Mouse (Mus musculus): Measurements from ENCODE around the gene Apool. TPM values are rescaled to one million over a fixed set of nuclear protein-coding genes. Genes with fewer than 3 reads are reported as not detected.
"Not testable (repeated sequence)": the region's sequence is repeated elsewhere in the genome, so short reads cannot be mapped to it uniquely, and the experiment has no call there.

Gene Apool
- polyA plus RNA-seq (2015; fragmentation: Nextera tagmentation; extraction: Ambion mirVana): 47.5 and 48.2 TPM in 2 replicates

DNA sequence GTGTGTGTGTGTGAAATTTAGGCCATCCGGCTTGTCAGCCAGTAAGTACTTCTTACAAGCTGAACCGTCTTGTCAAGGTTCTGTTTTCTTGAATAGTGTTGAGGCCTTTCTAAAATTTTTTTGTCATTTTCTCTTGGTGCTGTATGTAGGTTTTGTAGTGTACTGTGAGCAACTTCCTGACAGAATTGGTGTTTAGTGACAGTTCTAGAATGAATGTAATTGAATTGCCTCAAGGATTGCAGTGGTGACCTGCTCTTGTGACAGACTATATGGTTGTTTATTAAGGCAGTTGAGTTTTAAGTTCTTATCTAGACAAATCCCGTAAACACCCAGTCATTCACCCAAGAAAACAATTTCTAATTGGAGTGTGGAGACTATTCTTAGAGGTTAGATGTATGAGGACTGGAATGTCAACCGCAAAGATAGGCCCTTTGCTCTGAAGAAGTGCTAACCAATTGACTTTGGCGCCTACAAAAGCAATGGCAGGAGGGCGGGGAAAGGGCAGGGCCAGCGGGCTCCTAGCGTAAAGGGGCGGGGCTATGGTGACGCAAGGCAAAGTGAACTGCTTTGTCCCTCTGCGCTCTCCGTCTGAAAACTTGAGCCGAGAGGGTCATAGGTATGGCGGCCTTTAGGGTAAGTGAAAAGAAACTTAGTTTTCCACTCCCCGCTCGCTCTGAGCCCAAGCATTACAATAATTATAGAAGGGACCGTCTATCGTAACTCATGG, at the start of gene Apool:
Apool (plus strand) TSS at position 531 of the 727 bp plus-strand sequence.
- Histone ChIP-seq H3K4me3 (replicated peaks) (peak within 1 kb of the TSS; percentile 54), H3K36me3 (no peaks in the 10 kb centered on the region), H3K27ac (peak within 1 kb of the TSS; percentile 57; the same call in 1 of the 2 replicates), H3K9ac (peak within 1 kb of the TSS; percentile 29; the same call in 1 of the 2 replicates), H3K9me3 (no peaks in the 10 kb centered on the region), H3K4me2 (peak within 1 kb of the TSS; percentile 46), H3K4me1 (no peaks in the 10 kb centered on the region), H3K27me3 (replicated peaks) (no peaks in the 10 kb centered on the region)
- peak; percentile 97 for ATAC-seq (ENCODE audit: insufficient read depth, low FRiP score, low read depth)
- WGBS: 21% methylated on average over 18 of the region's 18 CpGs

DNA sequence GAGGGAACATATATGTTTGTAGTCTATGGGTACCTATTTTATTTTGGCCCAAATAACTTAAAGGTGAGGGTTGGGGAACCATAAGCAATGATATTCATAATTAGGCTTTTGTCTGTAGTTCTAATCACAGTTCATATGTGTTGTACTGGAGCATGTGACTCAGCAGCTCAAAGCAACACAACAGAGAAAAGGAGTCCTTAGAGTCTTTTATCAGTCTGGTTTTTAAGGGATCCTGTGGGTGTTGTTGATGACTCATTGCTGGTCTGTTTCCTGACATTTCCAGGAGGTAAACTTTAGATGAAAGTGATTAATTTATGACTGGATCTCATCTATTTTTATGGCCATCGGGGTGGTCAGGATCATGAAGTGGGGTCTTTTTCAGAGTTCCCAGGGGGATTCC, 37.6 kb upstream of the Apool start:
- no peaks in the 10 kb centered on the region for H3K9me3 ChIP-seq
- no peaks in the 10 kb centered on the region for H3K36me3 ChIP-seq
- no peak overlapping the region for H3K9ac ChIP-seq
- H3K4me2 ChIP-seq: no peak overlapping the region
- no peak for ATAC-seq (ENCODE audit: insufficient read depth, low FRiP score, low read depth)
- no peak overlapping the region for H3K27ac ChIP-seq
- H3K27me3 ChIP-seq (replicated peaks): no peaks in the 10 kb centered on the region
- no peaks in the 10 kb centered on the region for H3K4me1 ChIP-seq
- WGBS: 54% methylated on average over 1 of the region's 1 CpGs
- H3K4me3 ChIP-seq (replicated peaks): no peak overlapping the region

DNA sequence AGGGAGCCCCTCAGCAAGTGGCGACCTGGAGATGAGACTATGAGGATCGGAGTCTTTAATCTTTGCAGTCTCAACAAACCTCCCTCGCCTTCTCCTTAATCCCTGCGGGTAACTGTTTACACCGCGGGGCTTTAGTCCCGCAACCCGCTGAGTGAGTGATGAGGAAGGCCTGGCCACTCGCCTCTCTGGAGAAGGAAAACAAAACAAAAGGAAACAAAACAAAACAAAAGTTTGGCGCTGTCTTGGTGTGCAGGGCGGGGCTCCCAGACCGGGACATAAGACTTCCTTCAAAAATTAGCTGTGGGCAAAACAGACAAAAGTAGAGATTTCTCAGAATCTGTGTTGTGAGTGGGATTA, 375 bp downstream of the Apool start:
- H3K4me1 ChIP-seq: no peaks in the 10 kb centered on the region
- H3K4me2 ChIP-seq: peak overlapping the region; percentile 46
- peak; percentile 50; the same call in 1 of the 2 replicates for ATAC-seq (ENCODE audit: insufficient read depth, low FRiP score, low read depth)
- H3K4me3 ChIP-seq (replicated peaks): peak overlapping the region; percentile 54
- H3K27ac ChIP-seq: peak overlapping the region; percentile 57; the same call in 1 of the 2 replicates
- no peaks in the 10 kb centered on the region for H3K27me3 ChIP-seq (replicated peaks)
- H3K36me3 ChIP-seq: no peaks in the 10 kb centered on the region
- WGBS: 9% methylated on average over 12 of the region's 12 CpGs
- no peaks in the 10 kb centered on the region for H3K9me3 ChIP-seq
- peak overlapping the region; percentile 29; the same call in 1 of the 2 replicates for H3K9ac ChIP-seq

DNA sequence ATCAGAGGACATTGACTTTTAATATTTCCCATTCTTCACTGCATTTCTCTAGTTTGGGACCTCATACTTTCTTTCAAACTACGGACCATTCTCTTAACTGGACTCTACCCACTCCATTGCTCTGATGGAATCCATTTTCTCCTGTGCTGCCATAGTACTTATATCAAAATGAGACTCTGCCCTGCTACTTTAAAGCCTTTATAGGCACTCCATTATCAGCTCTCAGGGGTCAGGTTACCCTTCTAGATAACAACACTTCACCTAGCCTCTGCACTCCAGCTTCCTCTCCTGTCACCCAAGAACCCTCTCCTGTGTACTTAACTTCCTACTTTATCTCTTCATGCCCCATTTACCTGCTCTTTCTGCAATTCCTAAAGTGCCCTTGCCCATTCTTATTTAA, 960 bp downstream of the Apool start:
- WGBS: 57% methylated on average over 1 of the region's 1 CpGs
- no peak overlapping the region for H3K9ac ChIP-seq

DNA sequence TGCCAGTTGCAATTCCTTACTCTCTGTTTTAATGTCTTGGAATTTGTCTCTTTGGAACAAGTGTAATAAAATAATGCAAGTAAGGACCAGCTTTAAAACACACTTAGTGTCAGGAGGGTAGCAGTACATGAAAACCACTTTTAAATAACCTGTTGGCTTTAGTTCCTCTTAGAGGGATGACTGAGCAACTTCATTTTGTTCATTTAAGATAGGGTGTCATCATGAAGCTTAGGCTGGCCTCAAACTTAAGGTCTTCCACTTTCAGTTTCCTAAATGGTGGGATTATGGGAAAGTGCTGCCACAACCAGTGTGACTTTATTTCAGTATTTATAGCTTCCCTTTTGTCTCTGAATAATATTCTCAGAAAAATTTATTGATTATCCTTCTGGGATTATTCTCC, 9.1 kb downstream of the Apool start:
- no peaks in the 10 kb centered on the region for H3K9me3 ChIP-seq
- H3K4me1 ChIP-seq: no peaks in the 10 kb centered on the region
- ATAC-seq (ENCODE audit: insufficient read depth, low FRiP score, low read depth): no peak
- H3K4me3 ChIP-seq (replicated peaks): no peak overlapping the region
- H3K36me3 ChIP-seq: no peaks in the 10 kb centered on the region
- no peak overlapping the region for H3K9ac ChIP-seq
- no peaks in the 10 kb centered on the region for H3K27me3 ChIP-seq (replicated peaks)
- H3K27ac ChIP-seq: no peak overlapping the region
- no peak overlapping the region for H3K4me2 ChIP-seq

More for the DNA sequence above, 960 bp downstream of the Apool start:
- Histone ChIP-seq H3K36me3 (no peaks in the 10 kb centered on the region), H3K27ac (no peak overlapping the region), H3K9me3 (no peaks in the 10 kb centered on the region), H3K4me2 (peak overlapping the region; percentile 46), H3K4me3 (replicated peaks) (peak overlapping the region; percentile 54), H3K27me3 (replicated peaks) (no peaks in the 10 kb centered on the region), H3K4me1 (no peaks in the 10 kb centered on the region)
- no peak; the same call in 1 of the 2 replicates for ATAC-seq (ENCODE audit: insufficient read depth, low FRiP score, low read depth)

DNA sequence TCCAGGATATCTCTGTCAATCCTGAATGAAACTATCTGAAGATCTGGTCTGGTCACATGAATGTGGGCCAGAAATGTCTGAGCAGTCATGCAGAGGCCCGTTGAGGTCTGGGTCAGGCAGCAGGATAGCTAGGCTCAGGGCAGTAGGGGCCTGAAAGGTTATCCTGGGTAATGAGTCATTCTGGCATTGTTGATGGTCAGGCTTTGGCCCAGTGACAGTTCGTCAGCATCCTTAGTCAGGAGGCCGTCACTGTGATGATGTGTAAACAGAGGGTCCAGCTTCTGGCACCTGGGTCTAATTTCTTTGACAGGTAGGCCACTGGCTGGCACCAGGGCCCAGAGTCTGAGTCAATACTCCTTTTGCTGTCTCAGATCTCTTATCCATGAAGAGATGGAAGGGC, 28.4 kb downstream of the Apool start:
- WGBS: 52% methylated on average over 3 of the region's 3 CpGs
- ATAC-seq (ENCODE audit: insufficient read depth, low FRiP score, low read depth): no peak
- no peak overlapping the region for H3K27ac ChIP-seq

DNA sequence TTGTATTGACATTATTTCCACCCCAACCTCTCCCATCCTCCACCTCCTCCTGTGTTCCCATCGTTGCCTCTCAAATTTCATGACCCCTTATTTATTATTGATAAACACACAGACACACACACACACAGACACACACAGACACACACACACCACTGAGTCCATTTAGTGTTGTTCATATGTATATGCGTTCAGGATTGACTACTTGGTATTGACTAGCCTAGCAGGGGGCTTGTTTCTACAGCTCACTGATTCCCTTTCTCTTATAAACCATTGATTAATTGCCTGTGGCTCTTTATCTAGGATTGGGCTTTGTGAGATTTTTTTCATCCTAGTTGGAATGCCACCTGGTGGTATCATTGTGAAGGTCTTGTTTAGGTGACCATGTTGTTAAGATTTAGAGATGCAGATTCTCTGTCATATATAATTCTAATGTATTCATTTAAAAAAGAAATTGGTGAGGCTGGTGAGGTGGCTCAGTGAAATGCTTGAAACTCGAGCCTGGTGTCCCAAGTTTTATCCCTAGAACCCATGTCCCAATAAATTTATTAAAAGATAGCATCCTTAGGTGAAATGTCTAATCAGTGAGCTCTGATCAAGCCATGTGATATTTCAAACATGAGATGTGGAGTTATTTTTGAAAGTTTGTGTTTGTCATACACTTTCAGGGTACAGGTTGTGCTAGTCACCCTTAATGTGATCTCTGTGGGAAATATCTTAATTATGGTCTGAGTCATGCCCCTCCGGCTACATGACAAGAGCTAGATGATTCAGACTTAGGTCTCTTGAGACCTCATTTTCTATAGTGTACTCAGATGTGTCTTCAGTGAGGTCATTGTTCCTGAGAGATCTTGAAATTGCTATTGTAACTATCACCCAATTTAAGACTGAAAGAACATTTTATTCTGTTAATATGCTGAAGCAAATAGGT, 36.6 kb downstream of the Apool start:
- no peaks in the 10 kb centered on the region for H3K36me3 ChIP-seq
- no peak for ATAC-seq (ENCODE audit: insufficient read depth, low FRiP score, low read depth)
- H3K27me3 ChIP-seq (replicated peaks): no peaks in the 10 kb centered on the region
- H3K4me3 ChIP-seq (replicated peaks): no peak overlapping the region
- H3K27ac ChIP-seq: no peak overlapping the region
- no peak overlapping the region for H3K4me2 ChIP-seq
- H3K9me3 ChIP-seq: no peaks in the 10 kb centered on the region
- H3K9ac ChIP-seq: no peak overlapping the region
- 72% methylated on average over 4 of the region's 4 CpGs for WGBS
- H3K4me1 ChIP-seq: no peaks in the 10 kb centered on the region

More for the DNA sequence above, 28.4 kb downstream of the Apool start:
- no peak overlapping the region for H3K4me2 ChIP-seq
- no peak overlapping the region for H3K9ac ChIP-seq
- no peaks in the 10 kb centered on the region for H3K9me3 ChIP-seq
- H3K4me3 ChIP-seq (replicated peaks): no peak overlapping the region
- no peaks in the 10 kb centered on the region for H3K27me3 ChIP-seq (replicated peaks)
- H3K36me3 ChIP-seq: no peaks in the 10 kb centered on the region
- no peaks in the 10 kb centered on the region for H3K4me1 ChIP-seq

DNA sequence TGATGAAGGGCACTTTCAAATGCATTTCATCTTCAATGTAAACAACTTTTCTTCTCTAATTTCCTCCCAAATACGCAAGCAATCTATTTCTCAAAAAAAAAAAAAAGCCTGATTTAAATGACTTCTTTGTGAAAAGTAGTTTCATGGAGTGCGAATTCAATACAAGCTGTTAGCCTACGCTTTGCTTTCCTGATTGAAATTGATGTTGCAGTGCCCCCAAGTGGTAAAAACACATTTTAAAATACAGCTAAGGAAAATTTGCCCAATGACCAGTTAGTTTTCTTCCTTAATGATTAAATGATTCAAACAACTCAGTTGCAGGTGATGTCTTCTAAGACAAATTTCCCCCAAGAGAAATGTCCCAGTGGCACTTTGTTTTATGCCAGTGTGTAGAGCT, 37.3 kb downstream of the Apool start:
- H3K4me2 ChIP-seq: no peak overlapping the region
- WGBS: 49% methylated on average over 3 of the region's 3 CpGs
- no peak overlapping the region for H3K4me3 ChIP-seq (replicated peaks)
- no peak for ATAC-seq (ENCODE audit: insufficient read depth, low FRiP score, low read depth)
- H3K9me3 ChIP-seq: no peaks in the 10 kb centered on the region
- H3K36me3 ChIP-seq: no peaks in the 10 kb centered on the region
- no peak overlapping the region for H3K9ac ChIP-seq
- no peaks in the 10 kb centered on the region for H3K27me3 ChIP-seq (replicated peaks)
- H3K27ac ChIP-seq: no peak overlapping the region
- no peaks in the 10 kb centered on the region for H3K4me1 ChIP-seq

DNA sequence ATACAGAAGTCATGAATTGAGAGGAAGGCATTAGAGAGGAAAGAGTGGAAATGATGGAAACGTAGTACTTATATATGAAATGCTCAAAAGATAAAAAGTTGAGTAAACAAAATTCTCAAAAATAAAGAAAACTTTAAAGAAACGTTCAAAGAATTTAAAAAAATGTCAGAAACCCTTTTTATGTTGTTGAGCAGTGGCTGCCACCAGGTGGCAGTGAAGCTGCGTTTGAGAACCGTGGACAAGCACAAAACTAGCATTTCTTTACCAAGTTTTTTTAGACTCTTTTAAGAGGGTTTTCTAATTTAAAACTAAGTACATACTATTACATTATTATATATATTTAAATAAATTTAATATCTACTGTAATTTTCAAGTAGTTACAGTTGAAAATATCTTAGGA, 57.3 kb downstream of the Apool start:
- no peak overlapping the region for H3K9ac ChIP-seq
- H3K9me3 ChIP-seq: no peaks in the 10 kb centered on the region
- no peaks in the 10 kb centered on the region for H3K36me3 ChIP-seq
- no peak overlapping the region for H3K27ac ChIP-seq
- no peak for ATAC-seq (ENCODE audit: insufficient read depth, low FRiP score, low read depth)
- no peaks in the 10 kb centered on the region for H3K4me1 ChIP-seq
- 37% methylated on average over 4 of the region's 4 CpGs for WGBS
- H3K4me3 ChIP-seq (replicated peaks): no peak overlapping the region
- no peaks in the 10 kb centered on the region for H3K27me3 ChIP-seq (replicated peaks)
- no peak overlapping the region for H3K4me2 ChIP-seq

DNA sequence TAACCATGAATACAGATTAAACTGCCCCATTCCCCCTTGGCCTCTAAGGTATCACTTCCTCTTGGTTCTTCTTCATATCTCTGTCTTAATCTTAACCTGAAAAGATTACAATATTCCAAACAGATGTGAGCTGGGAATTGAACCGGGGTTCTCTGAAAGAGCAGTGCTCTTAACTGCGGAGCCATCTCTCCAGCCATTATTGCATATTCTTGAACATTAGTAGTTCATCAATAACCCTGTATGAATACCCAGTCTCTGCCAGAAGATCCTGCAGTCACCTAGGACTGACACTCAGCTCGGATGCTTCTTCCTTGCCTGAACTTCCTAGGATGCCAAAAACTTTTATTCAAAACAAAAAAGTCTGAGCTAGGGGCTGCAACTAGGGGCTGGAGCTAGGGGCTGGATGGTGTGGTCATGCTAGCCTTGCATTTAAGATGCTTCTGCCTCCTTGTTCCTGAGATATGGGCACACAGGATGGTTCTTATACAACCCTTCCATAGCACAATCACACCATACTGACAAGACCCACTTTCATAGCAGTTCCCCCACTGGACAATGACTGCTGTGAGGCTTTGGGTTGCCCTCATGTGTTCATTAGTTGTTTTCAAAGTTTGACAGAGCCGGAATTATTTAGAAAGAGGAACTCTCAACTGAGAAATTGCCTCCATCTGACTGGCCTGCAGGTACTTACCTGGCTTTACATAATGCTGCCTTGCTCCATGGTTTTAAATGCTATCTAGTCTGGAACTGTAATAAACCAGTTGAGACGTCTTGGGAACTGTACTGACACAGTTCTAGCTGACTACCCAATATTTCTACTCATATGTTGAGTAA, 59.7 kb downstream of the Apool start:
- WGBS: 83% methylated on average over 5 of the region's 5 CpGs
- not testable (repeated sequence) for H3K27ac ChIP-seq

DNA sequence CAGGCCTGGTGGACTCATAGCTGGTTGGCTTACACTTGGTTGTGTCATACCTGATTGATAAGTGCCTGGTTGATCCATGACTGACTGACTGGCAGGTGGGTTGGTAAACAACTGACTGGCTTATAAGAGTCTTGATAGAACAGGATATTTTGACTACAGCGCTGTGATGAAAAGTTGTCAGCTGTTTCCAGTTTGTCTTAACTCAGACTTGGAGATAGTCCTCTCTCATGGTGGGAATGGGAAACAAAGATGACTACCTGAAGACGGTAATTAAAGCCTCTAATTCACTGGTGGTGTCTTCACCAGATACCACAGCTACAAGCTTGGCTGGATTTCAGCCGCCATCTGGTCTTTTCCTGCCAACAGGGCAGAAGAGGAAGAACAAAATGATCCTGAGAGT, 95.5 kb downstream of the Apool start, which contains the start of gene Satl1:
Satl1 (minus strand) TSS at position 101 of the 400 bp plus-strand sequence.
- no peak within 1 kb of the TSS for H3K9ac ChIP-seq
- ATAC-seq (ENCODE audit: insufficient read depth, low FRiP score, low read depth): no peak
- H3K9me3 ChIP-seq: no peaks in the 10 kb centered on the region
- H3K27ac ChIP-seq: no peak within 1 kb of the TSS
- no peaks in the 10 kb centered on the region for H3K36me3 ChIP-seq
- H3K4me2 ChIP-seq: no peak within 1 kb of the TSS
- no peak within 1 kb of the TSS for H3K4me3 ChIP-seq (replicated peaks)
- 91% methylated on average over 3 of the region's 3 CpGs for WGBS
- no peaks in the 10 kb centered on the region for H3K27me3 ChIP-seq (replicated peaks)
- H3K4me1 ChIP-seq: no peaks in the 10 kb centered on the region

More for the DNA sequence above, 59.7 kb downstream of the Apool start:
- H3K4me1 ChIP-seq; H3K27me3 ChIP-seq (replicated peaks); H3K4me3 ChIP-seq (replicated peaks); H3K9ac ChIP-seq; H3K4me2 ChIP-seq; H3K36me3 ChIP-seq; H3K9me3 ChIP-seq: not testable (repeated sequence)
- peak; percentile 99 for ATAC-seq (ENCODE audit: insufficient read depth, low FRiP score, low read depth)
